Mouse (Mus musculus): ENCODE measurements around the gene Gfi1b. TPM values are rescaled to one million over a fixed set of nuclear protein-coding genes. Genes with fewer than 3 reads are reported as not detected.

Gfi1b gene
- polyA plus RNA-seq, 1 experiment from 2014 or later, result 0.12 TPM

DNA sequence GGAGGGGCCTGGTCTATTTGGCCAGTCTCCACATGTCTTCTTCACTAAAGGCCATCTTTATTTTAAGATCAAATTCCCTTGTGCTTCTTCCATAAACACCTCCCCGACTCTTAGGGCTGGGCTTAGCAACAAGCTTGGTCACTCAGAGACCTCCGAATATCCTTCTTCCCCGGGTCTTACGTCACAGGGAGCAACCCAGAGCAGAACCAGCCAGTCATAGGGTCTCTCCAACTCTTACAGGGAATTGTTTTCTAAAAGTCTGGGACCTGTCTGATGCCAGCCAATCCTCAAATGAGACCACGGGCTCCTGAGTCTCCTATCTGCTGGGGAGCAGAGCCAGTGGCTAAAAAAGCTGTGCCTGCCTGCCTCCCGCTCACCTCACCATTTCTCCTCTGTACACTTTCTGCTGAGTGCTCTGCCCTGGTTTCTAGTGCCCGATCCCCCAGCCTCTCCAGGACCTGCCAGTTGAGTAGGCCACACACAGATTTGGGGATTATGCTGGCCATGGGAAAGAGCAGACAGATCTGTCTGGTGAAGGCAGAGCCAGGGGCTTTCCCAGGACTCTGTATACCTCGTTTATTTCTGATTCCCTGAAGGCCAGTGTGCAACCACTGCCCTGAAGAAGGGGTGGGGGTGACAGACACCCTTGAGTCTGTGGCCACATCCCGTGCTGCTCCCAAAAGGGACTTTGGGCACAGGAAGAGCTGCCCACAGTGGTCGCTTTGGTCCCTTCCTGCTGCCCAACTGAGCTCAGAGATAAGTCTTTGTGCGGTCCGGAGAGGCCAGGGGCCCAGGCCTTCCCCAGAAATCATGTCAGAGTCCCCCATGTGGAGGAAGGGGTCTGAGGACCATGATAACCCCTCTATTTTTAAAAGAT is 22.9 kb downstream of the Gfi1b start:
- Histone ChIP-seq H3K4me2 (ENCODE audit: low read length) (no peak overlapping the region), H3K9ac (replicated peaks; ENCODE audit: low read length) (no peak overlapping the region), H3K36me3 (ENCODE audit: control insufficient read depth, insufficient read depth, low read length) (no peaks in the 10 kb centered on the region), H3K27ac (replicated peaks; ENCODE audit: low read depth, low read length) (no peak overlapping the region), H3K4me1 (ENCODE audit: control insufficient read depth, insufficient read depth, low read length) (no peaks in the 10 kb centered on the region), H3K9me3 (ENCODE audit: control insufficient read depth, low read length) (no peaks in the 10 kb centered on the region), H3K27me3 (ENCODE audit: control insufficient read depth, insufficient read depth, low read length) (no peaks in the 10 kb centered on the region), H3K4me3 (replicated peaks; ENCODE audit: low read depth, low read length) (no peak overlapping the region)
- ATAC-seq (ENCODE audit: low FRiP score, low TSS enrichment) (no peak), DNase-seq (no peak)
- WGBS, result 63% methylated on average over 12 of the region's 12 CpGs

DNA sequence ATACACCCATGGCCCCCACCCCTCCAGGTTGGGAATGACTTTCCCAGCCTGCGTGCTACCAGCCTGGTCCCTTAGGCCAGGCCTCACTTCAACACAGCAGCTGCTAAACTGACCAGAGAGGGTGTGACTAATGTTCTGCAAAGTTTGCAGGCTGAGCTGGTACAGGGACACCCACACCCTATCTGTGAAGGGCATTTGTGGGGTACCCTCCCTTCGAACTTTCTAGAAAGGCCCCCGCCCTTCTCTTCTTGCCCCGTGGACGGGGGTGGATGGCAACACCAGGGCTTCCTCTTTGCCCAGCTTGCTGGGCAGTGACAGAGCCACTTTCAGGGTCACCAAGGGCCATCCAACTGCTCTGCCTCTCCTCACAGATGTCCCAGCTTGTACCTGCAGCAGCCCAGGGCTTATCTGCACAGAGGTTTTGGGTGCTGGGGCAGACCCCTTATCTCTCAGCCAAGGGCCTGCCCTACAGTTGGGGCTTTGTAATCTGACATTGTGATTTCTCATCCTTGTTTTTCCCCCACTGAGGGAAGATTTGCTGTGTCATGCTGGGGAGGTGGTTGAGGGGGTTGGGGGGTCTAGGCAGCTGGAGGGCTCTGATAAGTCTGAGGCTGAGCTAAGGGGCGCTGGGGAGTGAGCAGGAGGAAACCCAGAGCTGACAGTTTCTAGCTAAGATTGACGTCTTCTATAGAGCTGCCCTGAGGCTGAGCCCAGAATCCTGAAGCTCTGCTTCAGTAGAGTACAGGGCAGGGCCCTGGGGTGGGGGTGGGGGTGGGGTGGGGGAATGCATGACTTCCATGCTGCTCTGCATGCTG is 23.8 kb downstream of the Gfi1b start:
- Histone ChIP-seq H3K27me3 (ENCODE audit: control insufficient read depth, insufficient read depth, low read length) (no peaks in the 10 kb centered on the region), H3K27ac (replicated peaks; ENCODE audit: low read depth, low read length) (no peak overlapping the region; the same call in 1 of the 2 replicates), H3K9ac (replicated peaks; ENCODE audit: low read length) (no peak overlapping the region), H3K4me1 (ENCODE audit: control insufficient read depth, insufficient read depth, low read length) (no peaks in the 10 kb centered on the region), H3K36me3 (ENCODE audit: control insufficient read depth, insufficient read depth, low read length) (no peaks in the 10 kb centered on the region), H3K4me2 (ENCODE audit: low read length) (no peak overlapping the region), H3K9me3 (ENCODE audit: control insufficient read depth, low read length) (no peaks in the 10 kb centered on the region), H3K4me3 (replicated peaks; ENCODE audit: low read depth, low read length) (no peak overlapping the region)
- no peak for DNase-seq
- WGBS, result 67% methylated on average over 7 of the region's 7 CpGs
- ATAC-seq (ENCODE audit: low FRiP score, low TSS enrichment), result no peak

DNA sequence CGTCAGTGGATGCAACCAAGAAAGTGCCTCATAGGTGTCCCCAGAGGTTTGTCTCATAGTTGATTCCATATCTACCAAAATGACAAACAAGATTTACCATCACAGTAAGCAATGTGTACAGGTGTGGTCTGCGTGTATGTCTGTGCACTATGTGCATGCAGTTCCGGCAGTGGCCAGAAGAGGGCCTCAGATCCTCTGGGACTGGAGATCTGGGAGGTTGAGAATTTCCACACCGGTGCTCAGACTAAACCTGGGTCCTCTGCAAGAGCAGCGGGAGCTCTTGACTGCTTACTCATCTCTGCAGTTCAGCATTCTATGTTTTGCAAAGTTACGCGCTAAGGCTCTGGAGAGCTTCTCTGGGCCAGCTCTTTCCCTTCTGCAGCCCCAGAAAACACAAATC is 24.8 kb downstream of the Gfi1b start:
- Histone ChIP-seq H3K27ac (replicated peaks; ENCODE audit: low read depth, low read length) (no peak overlapping the region), H3K4me1 (ENCODE audit: control insufficient read depth, insufficient read depth, low read length) (no peaks in the 10 kb centered on the region), H3K36me3 (ENCODE audit: control insufficient read depth, insufficient read depth, low read length) (no peaks in the 10 kb centered on the region), H3K9me3 (ENCODE audit: control insufficient read depth, low read length) (no peaks in the 10 kb centered on the region), H3K9ac (replicated peaks; ENCODE audit: low read length) (no peak overlapping the region), H3K4me2 (ENCODE audit: low read length) (no peak overlapping the region), H3K27me3 (ENCODE audit: control insufficient read depth, insufficient read depth, low read length) (no peaks in the 10 kb centered on the region), H3K4me3 (replicated peaks; ENCODE audit: low read depth, low read length) (no peak overlapping the region)
- ATAC-seq (ENCODE audit: low FRiP score, low TSS enrichment) (no peak), DNase-seq (no peak)
- WGBS, result 90% methylated on average over 7 of the region's 7 CpGs

DNA sequence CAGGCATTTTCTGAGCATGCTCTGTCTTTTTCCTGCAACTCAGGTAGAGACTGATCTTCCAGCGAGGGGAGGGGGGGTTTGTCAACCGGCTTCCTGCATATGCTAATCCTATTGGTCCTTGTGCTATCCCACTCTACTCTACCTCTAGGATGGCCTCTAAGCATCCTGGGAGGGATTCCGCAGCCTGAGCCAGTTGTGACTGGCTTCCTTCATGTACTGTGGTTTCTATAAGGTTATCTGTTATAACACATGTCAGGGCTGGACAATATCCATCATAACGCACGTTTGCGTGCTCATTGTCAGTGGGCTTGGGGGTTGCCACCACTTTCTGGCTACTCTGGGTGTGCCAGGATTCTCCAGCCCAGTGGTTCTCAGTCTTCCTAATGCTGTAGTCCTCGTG is 25.8 kb downstream of the Gfi1b start:
- Histone ChIP-seq H3K9ac (replicated peaks; ENCODE audit: low read length) (no peak overlapping the region), H3K4me2 (ENCODE audit: low read length) (no peak overlapping the region), H3K9me3 (ENCODE audit: control insufficient read depth, low read length) (no peaks in the 10 kb centered on the region), H3K27me3 (ENCODE audit: control insufficient read depth, insufficient read depth, low read length) (no peaks in the 10 kb centered on the region), H3K4me1 (ENCODE audit: control insufficient read depth, insufficient read depth, low read length) (no peaks in the 10 kb centered on the region), H3K4me3 (replicated peaks; ENCODE audit: low read depth, low read length) (no peak overlapping the region), H3K36me3 (ENCODE audit: control insufficient read depth, insufficient read depth, low read length) (no peaks in the 10 kb centered on the region), H3K27ac (replicated peaks; ENCODE audit: low read depth, low read length) (no peak overlapping the region)
- DNase-seq (no peak), ATAC-seq (ENCODE audit: low FRiP score, low TSS enrichment) (no peak)
- 79% methylated on average over 7 of the region's 7 CpGs for WGBS

DNA sequence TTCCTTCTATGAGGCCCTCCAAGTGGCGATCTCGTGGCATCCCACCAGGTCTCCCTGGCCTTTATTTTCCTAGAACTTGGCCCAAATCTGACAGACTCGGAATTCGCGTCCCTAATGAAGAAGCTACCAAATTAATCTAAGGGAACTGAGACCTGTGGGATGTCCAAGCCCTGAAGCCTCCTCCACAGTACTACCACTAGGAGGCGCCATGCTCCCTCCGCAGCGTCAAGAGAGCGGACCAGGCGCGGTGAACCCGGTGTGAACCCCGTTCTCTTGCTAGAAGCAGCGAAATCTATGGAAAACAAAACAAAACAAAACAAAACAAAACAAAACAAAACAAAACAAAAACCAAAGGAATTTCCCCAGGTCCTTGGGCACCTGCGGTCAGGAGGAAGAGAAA is 29.0 kb downstream of the Gfi1b start:
- Histone ChIP-seq H3K4me2 (ENCODE audit: low read length) (no peak overlapping the region), H3K9ac (replicated peaks; ENCODE audit: low read length) (no peak overlapping the region), H3K27me3 (ENCODE audit: control insufficient read depth, insufficient read depth, low read length) (no peaks in the 10 kb centered on the region; the same call in 1 of the 2 replicates), H3K36me3 (ENCODE audit: control insufficient read depth, insufficient read depth, low read length) (no peaks in the 10 kb centered on the region), H3K4me1 (ENCODE audit: control insufficient read depth, insufficient read depth, low read length) (no peaks in the 10 kb centered on the region), H3K4me3 (replicated peaks; ENCODE audit: low read depth, low read length) (no peak overlapping the region), H3K9me3 (ENCODE audit: control insufficient read depth, low read length) (no peaks in the 10 kb centered on the region), H3K27ac (replicated peaks; ENCODE audit: low read depth, low read length) (no peak overlapping the region)
- ATAC-seq (ENCODE audit: low FRiP score, low TSS enrichment) (no peak), DNase-seq (peak; percentile 70)
- 6% methylated on average over 15 of the region's 15 CpGs for WGBS

DNA sequence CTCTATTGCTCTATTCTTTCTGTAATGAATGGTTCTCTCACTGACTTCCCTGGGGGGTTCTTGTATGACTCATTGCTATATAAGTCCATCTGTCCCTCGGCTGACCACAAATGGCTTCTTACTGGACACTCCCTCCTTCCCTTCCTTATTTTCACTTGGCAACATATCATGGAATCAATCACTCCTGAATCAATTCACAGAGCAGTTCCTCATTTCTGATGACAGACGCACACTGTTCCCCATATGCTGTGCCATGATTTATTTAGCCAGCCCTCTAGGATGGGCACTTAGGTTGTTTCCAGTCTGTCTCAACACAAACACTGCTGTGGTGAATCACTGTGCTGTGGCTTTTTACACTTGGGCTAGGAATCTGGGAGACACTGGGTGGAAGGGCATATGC is 30.3 kb downstream of the Gfi1b start:
- Histone ChIP-seq H3K36me3 (ENCODE audit: control insufficient read depth, insufficient read depth, low read length) (no peaks in the 10 kb centered on the region), H3K4me3 (replicated peaks; ENCODE audit: low read depth, low read length) (no peak overlapping the region), H3K4me2 (ENCODE audit: low read length) (no peak overlapping the region), H3K9me3 (ENCODE audit: control insufficient read depth, low read length) (no peaks in the 10 kb centered on the region), H3K27me3 (ENCODE audit: control insufficient read depth, insufficient read depth, low read length) (no peaks in the 10 kb centered on the region; the same call in 1 of the 2 replicates), H3K27ac (replicated peaks; ENCODE audit: low read depth, low read length) (no peak overlapping the region), H3K4me1 (ENCODE audit: control insufficient read depth, insufficient read depth, low read length) (no peaks in the 10 kb centered on the region), H3K9ac (replicated peaks; ENCODE audit: low read length) (no peak overlapping the region)
- DNase-seq (no peak), ATAC-seq (ENCODE audit: low FRiP score, low TSS enrichment) (no peak)
- 77% methylated on average over 2 of the region's 2 CpGs for WGBS

DNA sequence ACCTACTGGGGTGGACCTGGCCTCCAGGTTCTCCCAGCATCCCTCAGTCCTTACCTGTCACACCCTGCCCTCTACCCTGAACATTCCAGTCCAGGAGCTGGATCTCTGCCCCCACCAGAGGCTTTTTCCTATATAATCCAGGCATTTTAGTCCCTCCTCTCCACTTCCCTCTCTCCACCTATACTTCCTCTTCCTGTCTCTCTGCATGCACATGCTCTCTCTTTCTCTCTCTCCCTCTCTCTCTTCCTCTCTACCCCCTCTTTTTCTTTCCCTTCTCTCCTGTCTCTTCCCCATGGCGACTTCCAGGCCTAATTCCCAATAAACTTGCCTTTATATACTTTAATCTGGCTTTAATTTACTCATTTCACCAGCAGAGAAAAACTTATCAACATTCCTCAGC is 33.2 kb downstream of the Gfi1b start:
- Histone ChIP-seq H3K4me2 (ENCODE audit: low read length) (no peak overlapping the region), H3K9me3 (ENCODE audit: control insufficient read depth, low read length) (no peaks in the 10 kb centered on the region), H3K4me3 (replicated peaks; ENCODE audit: low read depth, low read length) (no peak overlapping the region), H3K36me3 (ENCODE audit: control insufficient read depth, insufficient read depth, low read length) (no peaks in the 10 kb centered on the region), H3K4me1 (ENCODE audit: control insufficient read depth, insufficient read depth, low read length) (peaks cover under 1% of the 10 kb centered on the region; the same call in 1 of the 2 replicates), H3K27me3 (ENCODE audit: control insufficient read depth, insufficient read depth, low read length) (no peaks in the 10 kb centered on the region; the same call in 1 of the 2 replicates), H3K27ac (replicated peaks; ENCODE audit: low read depth, low read length) (no peak overlapping the region), H3K9ac (replicated peaks; ENCODE audit: low read length) (no peak overlapping the region)
- DNase-seq (no peak), ATAC-seq (ENCODE audit: low FRiP score, low TSS enrichment) (no peak)
- WGBS, result 46% methylated on average over 1 of the region's 1 CpGs

DNA sequence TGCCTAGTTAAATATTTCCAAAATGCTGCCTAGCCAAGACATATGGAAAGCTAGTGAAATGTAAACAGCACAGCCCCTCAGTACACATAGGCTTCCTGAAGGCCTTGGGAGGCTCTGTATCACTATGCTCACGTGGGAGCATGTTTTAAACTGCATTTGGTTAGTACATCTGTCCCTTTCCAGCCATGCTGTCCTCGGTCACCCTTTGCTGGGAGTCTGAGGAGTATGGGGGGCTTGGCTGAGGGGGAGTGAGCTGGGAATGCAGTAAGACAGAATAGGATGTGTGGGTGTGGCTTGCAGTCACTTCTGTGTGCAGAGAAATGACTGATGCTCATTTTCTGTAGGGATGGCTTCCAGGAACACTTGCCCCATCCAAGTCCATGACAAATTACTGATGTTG is 36.1 kb downstream of the Gfi1b start:
- no peaks in the 10 kb centered on the region; the same call in 1 of the 2 replicates for H3K27me3 ChIP-seq (ENCODE audit: control insufficient read depth, insufficient read depth, low read length)
- H3K4me1 ChIP-seq (ENCODE audit: control insufficient read depth, insufficient read depth, low read length), result peaks cover 15% of the 10 kb centered on the region; the same call in 1 of the 2 replicates
- H3K36me3 ChIP-seq (ENCODE audit: control insufficient read depth, insufficient read depth, low read length), result no peaks in the 10 kb centered on the region; the same call in 1 of the 2 replicates
- H3K4me2 ChIP-seq (ENCODE audit: low read length), result no peak overlapping the region
- ATAC-seq (ENCODE audit: low FRiP score, low TSS enrichment), result no peak
- H3K9me3 ChIP-seq (ENCODE audit: control insufficient read depth, low read length), result no peaks in the 10 kb centered on the region
- 46% methylated on average over 2 of the region's 2 CpGs for WGBS
- DNase-seq, result no peak
- H3K9ac ChIP-seq (replicated peaks; ENCODE audit: low read length), result no peak overlapping the region
- no peak overlapping the region for H3K4me3 ChIP-seq (replicated peaks; ENCODE audit: low read depth, low read length)
- H3K27ac ChIP-seq (replicated peaks; ENCODE audit: low read depth, low read length), result no peak overlapping the region

All from midbrain, embryonic 14.5 days (tissue).